Mouse (Mus musculus) MEL (cell line): ENCODE data around the gene Plxnb1.

Experiments
- CTCF ChIP-seq, 3 experiments: IDR thresholded peaks in 2 of 3; conservative IDR thresholded peaks in 1 of 3; 2 replicates each; pipeline ENCODE4 v1.5.1; 2011 to 2012; ENCODE audit warnings: low read length in 3 of 3, low read depth in 2 of 3, mild to moderate bottlenecking in 2 of 3, improper control_type of control experiment in 1 of 3, inconsistent platforms in 1 of 3, mixed read lengths in 1 of 3, moderate library complexity in 1 of 3; ENCODE audit not compliant: control insufficient read depth in 1 of 3, insufficient read depth in 1 of 3, poor library complexity in 1 of 3, severe bottlenecking in 1 of 3
- GATA1 ChIP-seq: IDR thresholded peaks from 2 replicates; pipeline ENCODE4 v1.6.1; 2011; ENCODE audit warnings: low read depth, low read length, improper control_type of control experiment
- KAT2A ChIP-seq: conservative IDR thresholded peaks from 2 replicates; pipeline ENCODE4 v1.6.1; 2012; ENCODE audit warnings: low read depth, low read length, improper control_type of control experiment, inconsistent platforms
- MAFK ChIP-seq: IDR thresholded peaks from 2 replicates; pipeline ENCODE4 v1.6.1; 2011; ENCODE audit warnings: low read depth, mild to moderate bottlenecking, low read length, improper control_type of control experiment, borderline replicate concordance
- NELFE ChIP-seq: IDR thresholded peaks from 2 replicates; pipeline ENCODE4 v1.6.1; 2011; ENCODE audit warnings: low read depth, low read length, improper control_type of control experiment
- POLR2A ChIP-seq, 2 experiments: IDR thresholded peaks; 2 replicates each; pipeline ENCODE4 v1.6.1; 2011 to 2012; ENCODE audit warnings: low read length in 2 of 2, mild to moderate bottlenecking in 2 of 2, control low read depth in 1 of 2, improper control_type of control experiment in 1 of 2, low read depth in 1 of 2, moderate library complexity in 1 of 2; ENCODE audit not compliant: control insufficient read depth in 1 of 2, insufficient read depth in 1 of 2, poor library complexity in 1 of 2
- POLR2AphosphoS2 ChIP-seq: IDR thresholded peaks from 2 replicates; pipeline ENCODE4 v1.6.1; 2011; ENCODE audit warnings: low read length, improper control_type of control experiment

- TF ChIP-seq POLR2AphosphoS2, result no peak
- TF ChIP-seq CTCF (IDR thresholded peaks at IDR 0.05 in 2 of 3, conservative IDR thresholded peaks at IDR 0.05 in 1 of 3; ENCODE audit: control insufficient read depth in 1 of 3, insufficient read depth in 1 of 3, low read depth in 2 of 3, low read length in 3 of 3, poor library complexity in 1 of 3, severe bottlenecking in 1 of 3), result no peak
- TF ChIP-seq MAFK, result no peak
- TF ChIP-seq KAT2A, result no peak
- TF ChIP-seq NELFE, result no peak
- no peak for TF ChIP-seq POLR2A (IDR thresholded peaks at IDR 0.05; ENCODE audit: control insufficient read depth in 1 of 2, insufficient read depth in 1 of 2, low read depth in 1 of 2, low read length in 2 of 2, poor library complexity in 1 of 2)
- TF ChIP-seq GATA1, result no peak
These were observed 1.7 kb downstream of the Plxnb1 start for GRCm38 (mm10) chr9:109096856-109097255.
